23 mouse cellular contexts compared by ENCODE assay signal in the genomic region with DNA sequence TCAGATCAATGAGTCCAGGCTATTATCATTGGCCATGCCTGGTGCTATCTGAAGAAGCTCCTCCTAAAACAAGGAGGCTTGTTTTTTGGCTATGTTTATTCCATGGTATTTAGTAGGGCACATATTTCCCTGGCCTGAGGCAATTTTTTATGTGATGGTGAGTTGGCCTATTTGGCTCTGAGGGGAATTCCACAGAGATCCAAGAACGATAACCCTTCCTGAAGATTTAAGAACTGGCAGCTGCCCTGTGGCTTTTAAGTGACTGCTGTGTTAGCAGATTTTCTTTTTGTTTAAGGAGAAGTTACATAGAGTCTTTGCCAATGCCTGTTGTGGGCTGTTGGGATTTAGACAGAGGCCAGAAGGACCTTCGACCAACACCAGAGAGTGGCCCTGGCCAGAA.
DNase-seq lines count a peak whose midpoint lies in the region; ATAC-seq and TF ChIP-seq lines count a peak whose summit lies in the region.
"Had no signal": no experiment of that assay in that cellular context is flagged by ENCODE, and none has a peak within 500 bp of the region (broad histone marks: within the 10 kb centered on the region; RNA-seq: fewer than 3 reads in every experiment).

No protein-coding gene starts in this region.

- H3K27ac ChIP-seq in gastrocnemius, adult 2 months = no peak overlapping the region
- H3K27ac ChIP-seq: embryonic facial prominence, embryonic 10.5 days; embryonic facial prominence, embryonic 13.5 days; forebrain, embryonic 10.5 days; forebrain, embryonic 13.5 days; hindbrain, embryonic 13.5 days; intestine, embryonic 15.5 days had no signal

- ATAC-seq in megakaryocyte, adult 5-6 weeks (ENCODE audit: poor library complexity, severe bottlenecking) = no peak
- ATAC-seq: forebrain, embryonic 13.5 days; forebrain, embryonic 16.5 days; hindbrain, embryonic 16.5 days; intestine, embryonic 15.5 days had no signal

- intact Hi-C loops in gastrocnemius, adult 2 months (cut with DNase I) = no loop called here

- TF ChIP-seq CTCF in gastrocnemius, adult 2 months (IDR thresholded peaks at IDR 0.05) = no peak

- no peak overlapping the region for H3K4me3 ChIP-seq in gastrocnemius, adult 2 months
- H3K4me3 ChIP-seq: embryonic facial prominence, embryonic 10.5 days; embryonic facial prominence, embryonic 13.5 days; erythroblast, embryonic 14.5 days; forebrain, embryonic 10.5 days; forebrain, embryonic 13.5 days; hindbrain, embryonic 13.5 days; intestine, embryonic 15.5 days had no signal

- DNase-seq in cerebellum, postnatal 10 days = peak; percentile 3 to 10
- no peak for DNase-seq in cerebellum, postnatal 4 days (ENCODE audit: low spot score in 2 of 2)
- peak; percentile 54 for DNase-seq in NIH3T3 (ENCODE audit: low read depth)
- peak; percentile 15 for DNase-seq in fibroblast of lung, adult 2 months (ENCODE audit: low read depth)
- DNase-seq in right cerebral cortex, postnatal 14 days = no peak
- no peak for DNase-seq in gastrocnemius, adult 2 months
- DNase-seq: adrenal gland, postnatal 10 days; cerebellum, adult 11-12 months; cerebellum, adult 8-10 months; embryo, embryonic 11 days; gastrocnemius, postnatal 14 days; heart, adult 11 months; kidney, adult 11 months had no signal

Comparison
In these comparisons a context has a peak if more than half of its experiments do, and no peak if none do; other contexts are left out.
1. DNase-seq: peak in cerebellum, postnatal 10 days (2 of 2), NIH3T3 (single experiment) and fibroblast of lung, adult 2 months (single experiment); none in cerebellum, postnatal 4 days (0 of 2), right cerebral cortex, postnatal 14 days (single experiment) and gastrocnemius, adult 2 months (single experiment).